Mouse (Mus musculus): ENCODE results near the gene Edem3. TPM values are rescaled to one million over a fixed set of nuclear protein-coding genes. Genes with fewer than 3 reads are reported as not detected.
A peak's percentile ranks its signal among the peaks of the same experiment; 100 is the strongest.

Edem3 gene
- polyA plus RNA-seq, 1 experiment, result 7.2 TPM

- peaks cover 46% of the 10 kb centered on the region for H3K36me3 ChIP-seq (ENCODE audit: control insufficient read depth, insufficient read depth, low read length)
- no peaks in the 10 kb centered on the region for H3K27me3 ChIP-seq (ENCODE audit: control insufficient read depth, insufficient read depth, low read length)
- no peak for TF ChIP-seq CTCF (IDR thresholded peaks at IDR 0.05; ENCODE audit: extremely low read depth, insufficient read length, insufficient replicate concordance, low read depth, low read length)
- TF ChIP-seq POLR2A (IDR thresholded peaks at IDR 0.05; ENCODE audit: low read depth, low read length), result no peak
- no peaks in the 10 kb centered on the region for H3K4me1 ChIP-seq (ENCODE audit: control insufficient read depth, insufficient read depth, insufficient read length, low read length)
- no peak overlapping the region for H3K27ac ChIP-seq (ENCODE audit: insufficient read depth, low read depth, low read length)
- no peak overlapping the region for H3K4me3 ChIP-seq (ENCODE audit: low read depth, low read length)
- WGBS, result 80% methylated on average over 5 of the region's 5 CpGs
Observed at GRCm38 (mm10) chr1:151807286-151807685, 52.1 kb downstream of the Edem3 start.

DNA sequence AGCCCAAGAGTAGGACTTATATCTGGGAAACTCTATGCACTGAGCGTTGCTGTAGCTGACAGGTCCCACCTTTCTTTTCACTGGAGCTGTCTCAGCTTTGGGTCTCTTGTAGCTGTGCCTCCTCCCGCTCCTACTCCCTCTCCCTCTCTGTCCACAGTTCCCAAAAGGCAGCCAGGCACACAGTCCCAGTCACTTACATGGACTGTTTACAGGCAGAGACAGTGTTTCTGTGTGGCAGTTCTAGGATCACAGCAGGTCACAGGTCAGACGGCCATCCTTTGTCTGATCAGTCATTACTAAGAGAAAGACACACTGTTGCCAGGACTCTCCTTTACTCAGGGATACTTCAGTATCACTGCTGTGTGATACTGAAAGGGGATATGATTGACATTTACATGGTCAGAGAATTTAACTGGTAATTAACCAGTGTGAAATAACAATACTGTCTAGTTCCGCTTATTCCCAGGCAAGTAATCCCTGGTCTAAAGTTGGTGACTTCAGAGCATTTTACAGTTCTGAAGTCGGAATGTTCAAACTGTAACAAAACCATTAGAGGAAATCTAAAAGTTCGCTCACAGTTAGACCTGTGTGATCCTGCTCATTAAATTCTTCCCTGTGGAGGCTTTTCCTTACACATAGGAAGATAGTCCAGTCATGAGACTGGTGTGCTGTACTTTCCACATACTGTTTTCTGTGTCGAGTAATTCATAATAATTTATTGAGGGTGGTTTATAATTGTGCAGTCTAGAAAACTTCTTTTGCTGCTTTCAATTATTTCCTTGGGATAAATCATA lies 55.7 kb downstream of the Edem3 start:
- 90% methylated on average over 7 of the region's 7 CpGs for WGBS
- Histone ChIP-seq H3K27ac (ENCODE audit: insufficient read depth, low read depth, low read length) (no peak overlapping the region), H3K27me3 (ENCODE audit: control insufficient read depth, insufficient read depth, low read length) (no peaks in the 10 kb centered on the region), H3K4me1 (ENCODE audit: control insufficient read depth, insufficient read depth, insufficient read length, low read length) (no peaks in the 10 kb centered on the region), H3K36me3 (ENCODE audit: control insufficient read depth, insufficient read depth, low read length) (peaks cover 44% of the 10 kb centered on the region), H3K4me3 (ENCODE audit: low read depth, low read length) (no peak overlapping the region)
- TF ChIP-seq CTCF (IDR thresholded peaks at IDR 0.05; ENCODE audit: extremely low read depth, insufficient read length, insufficient replicate concordance, low read depth, low read length) (no peak), POLR2A (IDR thresholded peaks at IDR 0.05; ENCODE audit: low read depth, low read length) (no peak)

GRCm38 (mm10) chr1:151811456-151811855 lies 56.3 kb downstream of the Edem3 start:
- Histone ChIP-seq H3K27me3 (ENCODE audit: control insufficient read depth, insufficient read depth, low read length) (no peaks in the 10 kb centered on the region), H3K27ac (ENCODE audit: insufficient read depth, low read depth, low read length) (no peak overlapping the region), H3K4me3 (ENCODE audit: low read depth, low read length) (no peak overlapping the region), H3K4me1 (ENCODE audit: control insufficient read depth, insufficient read depth, insufficient read length, low read length) (no peaks in the 10 kb centered on the region), H3K36me3 (ENCODE audit: control insufficient read depth, insufficient read depth, low read length) (peaks cover 48% of the 10 kb centered on the region)
- WGBS, result 93% methylated on average over 16 of the region's 16 CpGs
- no peak for TF ChIP-seq POLR2A (IDR thresholded peaks at IDR 0.05; ENCODE audit: low read depth, low read length)
- no peak for TF ChIP-seq CTCF (IDR thresholded peaks at IDR 0.05; ENCODE audit: extremely low read depth, insufficient read length, insufficient replicate concordance, low read depth, low read length)

- no peak overlapping the region for H3K27ac ChIP-seq (ENCODE audit: insufficient read depth, low read depth, low read length)
- TF ChIP-seq CTCF (IDR thresholded peaks at IDR 0.05; ENCODE audit: extremely low read depth, insufficient read length, insufficient replicate concordance, low read depth, low read length), result no peak
- TF ChIP-seq POLR2A (IDR thresholded peaks at IDR 0.05; ENCODE audit: low read depth, low read length), result no peak
- WGBS, result 93% methylated on average over 13 of the region's 13 CpGs
- no peaks in the 10 kb centered on the region for H3K27me3 ChIP-seq (ENCODE audit: control insufficient read depth, insufficient read depth, low read length)
- no peak overlapping the region for H3K4me3 ChIP-seq (ENCODE audit: low read depth, low read length)
- H3K4me1 ChIP-seq (ENCODE audit: control insufficient read depth, insufficient read depth, insufficient read length, low read length), result no peaks in the 10 kb centered on the region
- peaks cover 48% of the 10 kb centered on the region for H3K36me3 ChIP-seq (ENCODE audit: control insufficient read depth, insufficient read depth, low read length)
Observed at GRCm38 (mm10) chr1:151812004-151812712, 57.0 kb downstream of the Edem3 start.

DNA sequence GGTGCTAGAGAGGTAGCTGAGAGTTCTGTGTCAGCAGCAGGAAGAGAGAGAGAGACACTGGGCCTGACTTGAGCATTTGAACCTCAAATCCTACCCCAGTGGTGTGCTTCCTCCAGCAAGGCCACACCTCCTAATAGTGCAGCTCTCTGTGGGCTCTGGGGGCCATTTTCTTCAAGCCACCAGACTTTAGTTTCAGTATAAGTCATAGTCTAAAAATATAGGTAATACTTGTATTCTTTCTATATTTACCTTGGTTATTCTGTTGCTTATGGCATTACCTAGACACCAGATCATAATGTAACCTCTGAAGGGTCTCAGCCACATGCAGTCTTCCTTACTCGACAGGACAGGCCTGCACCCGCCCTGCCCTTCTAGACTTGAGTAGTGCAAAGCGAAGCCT lies 60.9 kb downstream of the Edem3 start:
- 87% methylated on average over 3 of the region's 3 CpGs for whole genome bisulfite sequencing
- TF ChIP-seq POLR2A (IDR thresholded peaks at IDR 0.05; ENCODE audit: low read depth, low read length) (no peak), CTCF (IDR thresholded peaks at IDR 0.05; ENCODE audit: extremely low read depth, insufficient read length, insufficient replicate concordance, low read depth, low read length) (no peak)
- Histone ChIP-seq H3K27me3 (ENCODE audit: control insufficient read depth, insufficient read depth, low read length) (no peaks in the 10 kb centered on the region), H3K4me1 (ENCODE audit: control insufficient read depth, insufficient read depth, insufficient read length, low read length) (no peaks in the 10 kb centered on the region), H3K36me3 (ENCODE audit: control insufficient read depth, insufficient read depth, low read length) (peaks cover 46% of the 10 kb centered on the region), H3K4me3 (ENCODE audit: low read depth, low read length) (no peak overlapping the region), H3K27ac (ENCODE audit: insufficient read depth, low read depth, low read length) (no peak overlapping the region)

DNA sequence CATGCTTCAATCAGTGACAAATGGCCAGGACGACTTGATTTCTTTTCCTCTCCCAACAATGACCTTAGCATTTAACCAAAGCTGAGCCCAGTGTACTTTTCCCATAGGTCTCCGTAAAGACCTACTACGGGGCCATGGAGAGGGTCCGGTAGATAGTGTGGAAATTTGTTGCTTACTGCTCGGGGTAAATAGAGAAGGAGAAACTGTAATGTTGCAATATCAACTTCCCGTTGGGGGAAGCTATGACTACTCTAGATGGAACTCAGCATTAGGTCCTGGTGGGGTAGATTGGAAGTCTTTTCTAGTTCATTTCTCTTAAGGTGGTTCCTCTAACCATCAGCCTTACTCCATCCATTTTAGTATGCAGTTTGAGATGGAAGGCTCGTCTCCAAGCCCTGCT lies 64.0 kb downstream of the Edem3 start:
- TF ChIP-seq CTCF (IDR thresholded peaks at IDR 0.05; ENCODE audit: extremely low read depth, insufficient read length, insufficient replicate concordance, low read depth, low read length) (no peak), POLR2A (IDR thresholded peaks at IDR 0.05; ENCODE audit: low read depth, low read length) (no peak)
- H3K36me3 ChIP-seq (ENCODE audit: control insufficient read depth, insufficient read depth, low read length), result peaks cover 33% of the 10 kb centered on the region
- no peak overlapping the region for H3K4me3 ChIP-seq (ENCODE audit: low read depth, low read length)
- peaks cover 5% of the 10 kb centered on the region; the same call in 1 of the 2 replicates for H3K4me1 ChIP-seq (ENCODE audit: control insufficient read depth, insufficient read depth, insufficient read length, low read length)
- no peak overlapping the region for H3K27ac ChIP-seq (ENCODE audit: insufficient read depth, low read depth, low read length)
- H3K27me3 ChIP-seq (ENCODE audit: control insufficient read depth, insufficient read depth, low read length), result no peaks in the 10 kb centered on the region
- 84% methylated on average over 7 of the region's 7 CpGs for WGBS

DNA sequence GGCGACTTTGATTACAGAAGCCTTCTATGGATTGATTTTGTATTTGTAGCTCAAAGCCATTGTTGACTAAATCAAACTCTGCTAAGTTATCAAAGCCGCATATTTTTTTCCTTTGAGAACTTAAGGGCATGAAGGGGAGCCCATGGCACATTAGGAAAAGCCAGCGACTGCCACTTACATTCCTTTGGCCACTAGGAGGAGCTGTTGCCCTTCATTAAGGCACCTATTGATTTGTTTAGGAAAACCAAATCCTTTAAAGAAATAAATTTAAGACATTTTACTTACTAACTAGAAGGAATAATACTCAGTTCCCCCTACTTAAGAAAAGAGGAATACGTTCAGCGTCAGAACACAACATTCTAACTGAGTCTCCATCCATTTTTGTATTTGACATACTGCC lies 65.3 kb downstream of the Edem3 start:
- Histone ChIP-seq H3K4me3 (ENCODE audit: low read depth, low read length) (no peak overlapping the region), H3K27ac (ENCODE audit: insufficient read depth, low read depth, low read length) (no peak overlapping the region), H3K4me1 (ENCODE audit: control insufficient read depth, insufficient read depth, insufficient read length, low read length) (peaks cover 5% of the 10 kb centered on the region; the same call in 1 of the 2 replicates), H3K27me3 (ENCODE audit: control insufficient read depth, insufficient read depth, low read length) (no peaks in the 10 kb centered on the region), H3K36me3 (ENCODE audit: control insufficient read depth, insufficient read depth, low read length) (peaks cover 27% of the 10 kb centered on the region)
- 39% methylated on average over 5 of the region's 5 CpGs for WGBS
- peak; percentile 68; the same call in 1 of the 2 replicates for TF ChIP-seq CTCF (IDR thresholded peaks at IDR 0.05; ENCODE audit: extremely low read depth, insufficient read length, insufficient replicate concordance, low read depth, low read length)
- TF ChIP-seq POLR2A (IDR thresholded peaks at IDR 0.05; ENCODE audit: low read depth, low read length), result no peak

All from small intestine, adult 2 months (tissue).